Mouse (Mus musculus) CH12.LX (cell line): Measurements from ENCODE around the gene Pitpnm2. TPM values are rescaled to one million over a fixed set of nuclear protein-coding genes. Genes with fewer than 3 reads are reported as not detected.

Experiments used
- DNase-seq: peaks from one replicate; pipeline ENCODE4 v3.0.0-alpha.2; 2013; ENCODE audit errors: extremely low read depth
- H3K27ac ChIP-seq: 2 replicates; pipeline ENCODE4 v1.5.1; 2012; ENCODE audit warnings: low read depth, mild to moderate bottlenecking, control low read depth, moderate library complexity; ENCODE audit not compliant: insufficient read depth
- H3K27me3 ChIP-seq: replicated peaks from 2 replicates; pipeline ENCODE3; 2012; ENCODE audit warnings: inconsistent platforms
- H3K36me3 ChIP-seq, 2 experiments: replicated peaks in 1 of 2; 2 replicates each; pipeline versions ENCODE3 to v1.6.1; 2012; ENCODE audit warnings: inconsistent platforms in 1 of 2, low read length in 1 of 2, mild to moderate bottlenecking in 1 of 2, mixed read lengths in 1 of 2, moderate library complexity in 1 of 2; ENCODE audit not compliant: control insufficient read depth in 1 of 2, insufficient read depth in 1 of 2
- H3K4me1 ChIP-seq, 2 experiments: 2 replicates each; pipeline ENCODE4 v1.6.1; 2012; ENCODE audit warnings: inconsistent platforms in 1 of 2, moderate library complexity in 1 of 2; ENCODE audit not compliant: insufficient read depth in 2 of 2, control insufficient read depth in 1 of 2
- H3K4me2 ChIP-seq: 2 replicates; pipeline ENCODE4 v1.6.1; 2012; ENCODE audit warnings: low read depth, mild to moderate bottlenecking, control low read depth; ENCODE audit not compliant: poor library complexity, insufficient read depth, severe bottlenecking
- H3K4me3 ChIP-seq, 3 experiments: fragments of 150-350 bp in 1 of 3; sonication (generic) in 1 of 3; replicated peaks in 1 of 3; 2 replicates each; pipeline versions ENCODE3 to v1.5.1; 2011 to 2012; ENCODE audit warnings: low read depth in 2 of 3, low read length in 2 of 3, mild to moderate bottlenecking in 2 of 3, moderate library complexity in 2 of 3, control low read depth in 1 of 3, improper control_type of control experiment in 1 of 3, inconsistent platforms in 1 of 3, mixed read lengths in 1 of 3; ENCODE audit not compliant: poor library complexity in 1 of 3
- H3K79me2 ChIP-seq: replicated peaks from 2 replicates; pipeline ENCODE4 v1.6.1; 2012; ENCODE audit warnings: mild to moderate bottlenecking, moderate library complexity; ENCODE audit not compliant: control insufficient read depth, poor library complexity, insufficient read depth, severe bottlenecking; ENCODE audit errors: extremely low read depth
- H3K9ac ChIP-seq: 2 replicates; pipeline ENCODE4 v1.6.1; 2012; ENCODE audit warnings: low read depth, mild to moderate bottlenecking, control low read depth, moderate library complexity; ENCODE audit not compliant: insufficient read depth
- H3K9me3 ChIP-seq: replicated peaks from 2 replicates; pipeline ENCODE3; 2012; ENCODE audit warnings: low read length, inconsistent platforms, mixed read lengths
- BHLHE40 ChIP-seq: IDR thresholded peaks from 2 replicates; pipeline ENCODE4 v1.6.1; 2011; ENCODE audit warnings: mild to moderate bottlenecking, low read depth, low read length, improper control_type of control experiment
- CHD1 ChIP-seq: IDR thresholded peaks from 2 replicates; pipeline ENCODE4 v1.6.1; 2012; ENCODE audit warnings: low read depth, low read length, improper control_type of control experiment, inconsistent platforms
- CTCF ChIP-seq, 2 experiments: IDR thresholded peaks in 1 of 2; conservative IDR thresholded peaks in 1 of 2; 2 replicates each; pipeline ENCODE4 v1.5.1; 2011 to 2012; ENCODE audit warnings: low read depth in 2 of 2, low read length in 2 of 2, improper control_type of control experiment in 1 of 2, inconsistent platforms in 1 of 2, mild to moderate bottlenecking in 1 of 2, moderate library complexity in 1 of 2
- E2F4 ChIP-seq: IDR thresholded peaks from 2 replicates; pipeline ENCODE4 v1.6.1; 2011; ENCODE audit warnings: low read depth, low read length, improper control_type of control experiment; ENCODE audit not compliant: insufficient replicate concordance
- ELF1 ChIP-seq: IDR thresholded peaks from 2 replicates; pipeline ENCODE4 v1.6.1; 2014; ENCODE audit warnings: low read depth, mild to moderate bottlenecking, inconsistent platforms, low read length, improper control_type of control experiment
- ETS1 ChIP-seq: conservative IDR thresholded peaks from 2 replicates; pipeline ENCODE4 v1.6.1; 2012; ENCODE audit warnings: low read depth, mild to moderate bottlenecking, inconsistent platforms, low read length, improper control_type of control experiment, moderate library complexity
- GABPA ChIP-seq: IDR thresholded peaks from 2 replicates; pipeline ENCODE4 v1.6.1; 2012; ENCODE audit warnings: low read depth, low read length, improper control_type of control experiment, inconsistent platforms; ENCODE audit not compliant: insufficient replicate concordance
- IRF4 ChIP-seq: IDR thresholded peaks from 2 replicates; pipeline ENCODE4 v1.6.1; 2014; ENCODE audit warnings: low read depth, mild to moderate bottlenecking, inconsistent platforms, low read length, improper control_type of control experiment
- JUN ChIP-seq: IDR thresholded peaks from 2 replicates; pipeline ENCODE4 v1.6.1; 2011; ENCODE audit warnings: low read depth, mild to moderate bottlenecking, low read length, improper control_type of control experiment, moderate library complexity; ENCODE audit not compliant: insufficient read depth
- KAT2A ChIP-seq: IDR thresholded peaks from 2 replicates; pipeline ENCODE4 v1.6.1; 2012; ENCODE audit warnings: low read length, improper control_type of control experiment, inconsistent platforms; ENCODE audit not compliant: insufficient replicate concordance
- MAFK ChIP-seq: IDR thresholded peaks from 2 replicates; pipeline ENCODE4 v1.6.1; 2011; ENCODE audit warnings: low read length, improper control_type of control experiment; ENCODE audit not compliant: insufficient replicate concordance
- MAX ChIP-seq: IDR thresholded peaks from 2 replicates; pipeline ENCODE4 v1.6.1; 2011; ENCODE audit warnings: low read length, improper control_type of control experiment
- MEF2A ChIP-seq: IDR thresholded peaks from 2 replicates; pipeline ENCODE4 v1.6.1; 2014; ENCODE audit warnings: low read depth, mild to moderate bottlenecking, inconsistent platforms, low read length, improper control_type of control experiment, borderline replicate concordance
- MYC ChIP-seq: IDR thresholded peaks from 2 replicates; pipeline ENCODE4 v1.6.1; 2011; ENCODE audit warnings: low read depth, mild to moderate bottlenecking, improper control_type of control experiment, low read length
- NELFE ChIP-seq: IDR thresholded peaks from 2 replicates; pipeline ENCODE4 v1.6.1; 2011; ENCODE audit warnings: low read depth, low read length, improper control_type of control experiment
- NRF1 ChIP-seq: IDR thresholded peaks from 2 replicates; pipeline ENCODE4 v1.6.1; 2014; ENCODE audit warnings: low read depth, mild to moderate bottlenecking, inconsistent platforms, low read length, improper control_type of control experiment, moderate library complexity
- PAX5 ChIP-seq: IDR thresholded peaks from 2 replicates; pipeline ENCODE4 v1.6.1; 2012; ENCODE audit warnings: low read length, inconsistent platforms, mixed read lengths
- POLR2A ChIP-seq: IDR thresholded peaks from 2 replicates; pipeline ENCODE4 v1.6.1; 2011; ENCODE audit warnings: low read depth, mild to moderate bottlenecking, improper control_type of control experiment, low read length
- RAD21 ChIP-seq: IDR thresholded peaks from 2 replicates; pipeline ENCODE4 v1.6.1; 2011; ENCODE audit warnings: low read depth, mild to moderate bottlenecking, low read length, improper control_type of control experiment, moderate library complexity
- SMC3 ChIP-seq: IDR thresholded peaks from 2 replicates; pipeline ENCODE4 v1.6.1; 2011; ENCODE audit warnings: low read depth, low read length, improper control_type of control experiment
- TCF12 ChIP-seq: IDR thresholded peaks from 2 replicates; pipeline ENCODE4 v1.6.1; 2014; ENCODE audit warnings: low read depth, mild to moderate bottlenecking, inconsistent platforms, low read length, improper control_type of control experiment
- UBTF ChIP-seq: IDR thresholded peaks from 2 replicates; pipeline ENCODE4 v1.6.1; 2012; ENCODE audit warnings: low read depth, mild to moderate bottlenecking, inconsistent platforms, low read length, improper control_type of control experiment, moderate library complexity
- USF2 ChIP-seq: conservative IDR thresholded peaks from 2 replicates; pipeline ENCODE4 v1.6.1; 2011; ENCODE audit warnings: low read depth, low read length, improper control_type of control experiment
- ZC3H11A ChIP-seq: IDR thresholded peaks from 2 replicates; pipeline ENCODE4 v1.6.1; 2012; ENCODE audit warnings: low read depth, mild to moderate bottlenecking, inconsistent platforms, low read length, improper control_type of control experiment
- ZMIZ1 ChIP-seq: IDR thresholded peaks from 2 replicates; pipeline ENCODE4 v1.6.1; 2012; ENCODE audit warnings: low read depth, mild to moderate bottlenecking, inconsistent platforms, low read length, improper control_type of control experiment
- ZNF384 ChIP-seq: IDR thresholded peaks from 2 replicates; pipeline ENCODE4 v1.6.1; 2012; ENCODE audit warnings: low read depth, low read length, improper control_type of control experiment, inconsistent platforms
- dilution Hi-C: fragments of 300-500 bp; cut with MboI; formaldehyde crosslinking; loops from 2 replicates; pipeline ENCODE4 v1.14.3; 2020; ENCODE audit warnings: low sequenced_read_pairs; ENCODE audit not compliant: extremely low pct_unique_long_range_greater_than_20kb, extremely low pct_ligation_motif_present
- in situ Hi-C: fragments of 300-500 bp; cut with MboI; formaldehyde crosslinking; loops from 3 replicates; pipeline ENCODE4 v1.14.3; 2019; ENCODE audit warnings: low sequenced_read_pairs, low pct_ligation_motif_present, low pct_unique_long_range_greater_than_20kb, mixed read lengths
- polyA plus RNA-seq: library from polyadenylated mRNA; unstranded; fragments of >175 nt; gene quantifications from 2 replicates; pipeline ENCODE4 v1.2.1, GENCODE M21; 2012; ENCODE audit warnings: low read depth; ENCODE audit not compliant: insufficient read length
- total RNA-seq, 2 experiments: library from RNA; depleted of rRNA; stranded (reverse); fragments of 300-350 nt in 1 of 2; fragments of >200 nt in 1 of 2; gene quantifications; 2 replicates each; pipeline ENCODE4 v1.2.3; 2012 to 2014

The Pitpnm2 gene
- total and polyA plus RNA-seq, 3 experiments, result 1.0 to 11.9 (median 5.3) TPM

DNA sequence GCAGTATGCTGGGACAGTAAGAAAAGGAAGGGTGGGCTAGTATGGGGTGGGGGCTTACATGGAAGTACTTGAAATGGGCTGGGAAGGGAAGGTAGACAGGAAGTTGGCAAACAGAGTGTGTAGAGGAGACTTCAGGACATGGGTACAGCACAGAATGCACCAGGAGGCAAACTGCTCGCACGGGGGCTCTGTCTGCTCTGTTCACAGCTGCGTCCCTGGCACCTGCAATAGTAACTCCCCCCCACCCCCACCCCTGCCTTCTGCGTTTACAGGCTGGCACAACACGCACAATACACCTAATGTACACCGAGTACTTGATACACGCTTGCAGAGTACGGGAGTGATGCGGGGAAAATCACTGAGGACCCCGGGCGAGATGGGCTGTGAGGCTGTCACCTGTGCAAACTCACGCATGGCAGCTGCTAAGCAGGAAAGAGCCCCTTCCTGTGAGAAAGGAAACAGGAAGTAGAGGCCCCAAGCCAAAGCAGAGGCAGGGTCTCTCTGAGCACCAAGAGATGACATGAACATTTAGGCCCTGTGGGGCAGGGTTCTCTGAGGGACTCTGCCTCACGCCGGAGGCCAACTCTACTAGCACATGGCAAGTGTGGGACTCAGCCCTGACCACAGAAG lies 34.9 kb downstream of the Pitpnm2 start (continued):
- no peak for TF ChIP-seq KAT2A
- TF ChIP-seq TCF12, result peak; percentile 22; the same call in 1 of the 2 replicates
- TF ChIP-seq IRF4, result no peak
- no peak for TF ChIP-seq GABPA
- no peak for TF ChIP-seq MAFK
- no peak for TF ChIP-seq CTCF (conservative IDR thresholded peaks at IDR 0.05 in 1 of 2, IDR thresholded peaks at IDR 0.05 in 1 of 2; ENCODE audit: low read depth in 2 of 2, low read length in 2 of 2)
- no peak for TF ChIP-seq RAD21
- no peak for TF ChIP-seq E2F4
- no peak for TF ChIP-seq UBTF
- 0 out of 2 replicates have a peak, but pooled peaks have one; percentile 17 for TF ChIP-seq POLR2A
- no peak for TF ChIP-seq ETS1
- TF ChIP-seq NELFE, result 0 out of 2 replicates have a peak, but pooled peaks have one; percentile 18
- no peak; the same call in none of the 2 replicates for TF ChIP-seq BHLHE40
- TF ChIP-seq ZMIZ1, result no peak
- no peak for TF ChIP-seq JUN
- TF ChIP-seq SMC3, result no peak
- TF ChIP-seq CHD1, result no peak
- peak; percentile 66 for TF ChIP-seq ELF1
- TF ChIP-seq NRF1, result peak; percentile 35; the same call in 1 of the 2 replicates
- TF ChIP-seq, all 38 proteins: peak for 8

DNA sequence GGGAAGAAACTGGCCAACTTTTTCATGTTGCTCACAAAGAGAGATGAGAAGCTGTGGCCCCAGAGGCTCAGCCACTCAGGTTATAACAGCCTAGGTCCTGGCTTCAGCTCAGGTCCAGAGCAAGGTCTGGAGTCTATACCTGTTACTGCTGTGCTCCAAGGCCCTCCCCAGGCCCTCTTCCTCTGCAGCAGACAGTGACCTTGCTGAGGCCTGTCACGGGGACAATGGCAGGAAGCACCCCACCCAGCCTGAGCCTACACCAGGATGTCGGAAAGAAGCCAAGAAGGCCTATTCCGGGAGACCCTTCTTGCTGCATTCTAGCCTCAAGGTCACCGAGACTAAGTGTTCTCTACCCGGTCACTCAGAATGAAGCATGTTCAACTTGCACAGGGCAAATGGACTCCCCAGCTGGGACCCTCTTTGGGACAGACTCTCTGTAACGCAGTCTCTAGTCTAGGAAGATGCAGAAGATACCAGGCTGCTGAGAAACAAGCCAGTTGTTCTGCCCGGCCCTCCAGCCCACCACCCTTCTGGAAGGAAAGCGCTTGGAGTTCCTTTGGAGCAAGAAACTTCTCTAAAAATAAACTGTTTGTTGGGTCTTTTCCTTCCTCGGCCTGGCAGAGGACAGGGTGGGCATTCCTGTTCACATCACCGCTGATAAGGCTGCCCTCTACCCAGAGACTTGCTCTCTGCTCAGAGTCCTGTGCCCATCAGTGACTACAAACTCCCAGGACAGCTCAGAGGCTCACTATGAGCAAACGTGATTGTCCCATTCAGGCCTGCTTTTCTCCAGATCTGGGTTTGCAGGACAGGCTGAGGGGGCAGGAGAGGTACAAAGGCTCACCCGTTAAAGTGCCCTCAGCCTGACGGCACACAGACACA lies 35.7 kb downstream of the Pitpnm2 start:
- Histone ChIP-seq H3K27ac (no peak overlapping the region), H3K4me2 (no peak overlapping the region), H3K27me3 (no peaks in the 10 kb centered on the region), H3K9ac (no peak overlapping the region), H3K9me3 (no peaks in the 10 kb centered on the region), H3K4me3 (no peak overlapping the region), H3K36me3 (peaks cover 0 to 35% of the 10 kb centered on the region in 2 experiments), H3K4me1 (peaks cover 23 to 46% of the 10 kb centered on the region in 2 experiments), H3K79me2 (no peaks in the 10 kb centered on the region)
- no peak for DNase-seq
- in situ Hi-C loops (no loop called here), dilution Hi-C loops (no loop called here)
- no peak for TF ChIP-seq POLR2A
- TF ChIP-seq ETS1, result no peak
- TF ChIP-seq USF2, result no peak
- no peak for TF ChIP-seq RAD21
- no peak for TF ChIP-seq MYC
- no peak for TF ChIP-seq MAX
- no peak for TF ChIP-seq ZC3H11A
- TF ChIP-seq MAFK, result no peak
- no peak for TF ChIP-seq PAX5
- no peak for TF ChIP-seq UBTF
- TF ChIP-seq NELFE, result no peak
- TF ChIP-seq ZNF384, result no peak
- TF ChIP-seq MEF2A, result no peak
